Mouse (Mus musculus): ENCODE data around the gene Cbfa2t2. TPM values are rescaled to one million over a fixed set of nuclear protein-coding genes. Genes with fewer than 3 reads are reported as not detected.

The Cbfa2t2 gene
- polyA plus RNA-seq (2014; fragmentation: Nextera tagmentation; extraction: Ambion mirVana): 43.6 and 45.3 TPM in 2 replicates

DNA sequence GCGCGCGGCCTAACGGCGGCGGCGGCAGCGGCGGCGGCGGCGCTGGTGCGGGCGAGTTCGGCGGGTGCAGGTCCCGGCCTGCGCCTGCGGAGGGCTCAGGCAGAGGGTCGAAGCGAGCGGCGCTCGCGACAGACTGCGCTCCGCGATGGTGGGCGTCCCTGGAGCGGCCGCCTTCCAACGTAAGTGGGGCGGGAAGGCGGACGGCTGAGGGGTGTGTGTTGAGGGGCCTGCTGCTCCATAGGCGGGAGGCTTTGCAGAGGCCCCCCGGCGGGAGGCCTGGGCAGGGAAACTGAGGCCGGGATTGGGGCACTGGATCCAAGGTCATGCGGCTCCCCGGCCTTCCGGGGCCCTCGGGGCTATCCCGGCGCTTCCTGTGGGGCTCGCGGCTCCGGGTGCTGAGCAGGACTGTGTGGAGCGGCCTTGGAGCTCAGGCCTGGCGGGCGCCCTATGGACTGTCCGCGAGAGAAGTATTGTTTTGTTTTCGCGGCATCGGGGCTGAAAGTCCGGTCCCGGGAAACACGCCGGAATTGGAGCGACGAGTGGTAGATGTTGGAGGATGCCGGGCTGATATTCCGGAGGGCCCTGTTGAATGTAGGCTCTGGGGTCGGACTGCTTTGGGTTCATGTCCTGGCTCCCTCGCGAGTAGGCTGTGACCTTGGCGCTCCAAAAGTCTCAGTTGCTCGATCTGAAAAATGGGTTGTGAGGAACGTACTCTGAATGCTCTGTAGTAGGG lies at the start of gene Cbfa2t2:
Gene Cbfa2t2 (plus strand): TSS at position 24 of the 733 bp plus-strand sequence.
- no peaks in the 10 kb centered on the region for H3K9me3 ChIP-seq (ENCODE audit: control insufficient read depth, low read depth, low read length)
- WGBS: under 1% methylated on average over 54 of the region's 70 CpGs
- no peaks in the 10 kb centered on the region for H3K27me3 ChIP-seq (ENCODE audit: control insufficient read depth, insufficient read depth, low read length)
- peak; percentile 68 for ATAC-seq (ENCODE audit: insufficient number of reproducible peaks, insufficient read depth, low FRiP score, low read depth)
- peaks cover 16% of the 10 kb centered on the region; the same call in 1 of the 2 replicates for H3K4me1 ChIP-seq (ENCODE audit: control insufficient read depth, insufficient read depth, low read length)
- H3K9ac ChIP-seq (replicated peaks; ENCODE audit: low read depth, low read length): peak within 1 kb of the TSS; percentile 97
- H3K4me2 ChIP-seq (replicated peaks; ENCODE audit: low read depth, low read length): peak within 1 kb of the TSS; percentile 56
- H3K36me3 ChIP-seq (ENCODE audit: control insufficient read depth, insufficient read depth, low read length): no peaks in the 10 kb centered on the region
- H3K4me3 ChIP-seq (ENCODE audit: low read depth, low read length): peak within 1 kb of the TSS; percentile 91
- peak within 1 kb of the TSS; percentile 96 for H3K27ac ChIP-seq (ENCODE audit: low read length)

DNA sequence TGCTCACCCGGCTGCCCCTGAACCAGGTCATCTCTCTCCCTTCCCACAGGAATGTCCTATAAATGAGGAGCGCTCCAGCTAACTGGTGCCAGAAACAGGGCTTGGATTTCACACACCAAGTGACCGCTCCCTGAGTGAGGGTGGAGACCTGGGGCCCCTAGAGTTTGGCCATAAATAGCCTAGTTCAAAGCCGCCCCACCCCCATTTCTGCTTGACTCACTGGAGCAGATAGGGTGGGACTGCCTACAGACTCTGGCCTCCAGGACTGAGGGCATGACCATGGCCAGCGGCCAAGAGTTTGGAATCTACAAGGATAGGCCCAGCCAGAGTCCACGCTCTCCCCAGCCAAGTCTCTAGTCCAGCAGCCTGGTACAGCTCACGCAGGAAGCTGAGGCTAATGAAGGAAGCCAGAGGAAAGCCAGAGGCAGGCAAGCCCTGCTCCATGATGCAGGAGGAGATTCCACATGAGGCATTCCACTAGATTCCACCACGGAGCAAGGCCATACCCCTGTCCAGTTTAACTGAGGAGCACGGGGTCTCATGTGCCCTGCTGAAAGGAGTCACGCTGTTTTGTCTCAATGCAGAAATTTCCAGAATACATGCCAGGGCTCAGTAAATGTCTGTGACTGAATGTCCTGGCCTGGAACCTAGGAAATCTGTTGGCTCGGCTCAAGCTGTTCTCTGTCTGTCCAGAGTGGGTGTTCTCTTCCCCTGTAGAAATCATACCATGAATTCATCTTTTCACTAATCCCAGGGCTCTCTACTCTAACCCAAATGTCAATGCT lies 45.9 kb upstream of the Cbfa2t2 start:
- H3K27me3 ChIP-seq (ENCODE audit: control insufficient read depth, insufficient read depth, low read length): no peaks in the 10 kb centered on the region
- H3K4me1 ChIP-seq (ENCODE audit: control insufficient read depth, insufficient read depth, low read length): no peaks in the 10 kb centered on the region
- H3K4me3 ChIP-seq (ENCODE audit: low read depth, low read length): no peak overlapping the region
- H3K9me3 ChIP-seq (ENCODE audit: control insufficient read depth, low read depth, low read length): no peaks in the 10 kb centered on the region
- H3K27ac ChIP-seq (ENCODE audit: low read length): no peak overlapping the region
- WGBS: 73% methylated on average over 11 of the region's 11 CpGs
- ATAC-seq (ENCODE audit: insufficient number of reproducible peaks, insufficient read depth, low FRiP score, low read depth): peak; percentile 37; the same call in 1 of the 2 replicates
- H3K36me3 ChIP-seq (ENCODE audit: control insufficient read depth, insufficient read depth, low read length): no peaks in the 10 kb centered on the region
- no peak overlapping the region for H3K4me2 ChIP-seq (replicated peaks; ENCODE audit: low read depth, low read length)
- no peak overlapping the region for H3K9ac ChIP-seq (replicated peaks; ENCODE audit: low read depth, low read length)

DNA sequence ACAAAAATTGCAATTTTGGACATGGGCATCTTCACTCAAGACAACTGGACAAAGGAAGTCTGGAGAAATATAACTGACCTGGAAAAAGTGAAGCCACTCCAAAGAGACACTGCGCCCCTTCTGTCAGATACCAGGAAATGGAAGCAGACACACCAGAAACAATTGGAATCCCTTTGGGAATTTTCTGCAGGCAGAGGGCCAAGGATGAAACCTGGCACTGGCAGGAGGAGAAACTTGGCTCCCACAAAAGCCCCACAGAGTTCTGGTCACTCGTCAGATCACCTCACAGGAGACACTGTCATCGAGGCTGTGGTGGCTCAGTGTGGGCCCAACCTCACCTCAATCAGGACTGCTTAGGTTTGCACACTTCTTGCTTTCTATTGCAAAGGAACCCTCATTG lies 41.7 kb upstream of the Cbfa2t2 start:
- H3K9ac ChIP-seq (replicated peaks; ENCODE audit: low read depth, low read length): no peak overlapping the region
- no peaks in the 10 kb centered on the region for H3K27me3 ChIP-seq (ENCODE audit: control insufficient read depth, insufficient read depth, low read length)
- H3K4me3 ChIP-seq (ENCODE audit: low read depth, low read length): no peak overlapping the region
- no peaks in the 10 kb centered on the region for H3K4me1 ChIP-seq (ENCODE audit: control insufficient read depth, insufficient read depth, low read length)
- no peak overlapping the region for H3K4me2 ChIP-seq (replicated peaks; ENCODE audit: low read depth, low read length)
- no peaks in the 10 kb centered on the region for H3K36me3 ChIP-seq (ENCODE audit: control insufficient read depth, insufficient read depth, low read length)
- ATAC-seq (ENCODE audit: insufficient number of reproducible peaks, insufficient read depth, low FRiP score, low read depth): no peak
- WGBS: 88% methylated on average over 3 of the region's 3 CpGs
- no peaks in the 10 kb centered on the region for H3K9me3 ChIP-seq (ENCODE audit: control insufficient read depth, low read depth, low read length)
- H3K27ac ChIP-seq (ENCODE audit: low read length): no peak overlapping the region

DNA sequence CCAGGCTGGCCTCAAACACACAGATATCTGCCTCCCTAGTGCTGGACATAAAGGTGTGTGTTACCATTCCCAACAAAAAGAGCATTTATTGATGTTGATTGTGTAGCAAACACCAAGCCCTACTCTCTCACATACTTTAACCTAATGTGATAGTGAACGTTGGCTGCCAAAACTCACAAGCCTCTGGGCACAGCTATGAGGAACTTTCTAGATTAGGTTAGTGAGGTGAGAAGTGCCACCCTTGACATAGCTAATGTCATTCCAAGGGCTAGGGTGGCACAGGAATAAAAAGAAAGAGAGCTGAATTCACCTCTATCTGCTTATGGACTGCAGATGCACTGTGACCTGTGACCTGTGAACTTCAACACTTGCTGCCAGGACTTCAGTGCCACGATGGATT lies 39.8 kb upstream of the Cbfa2t2 start:
- no peak for ATAC-seq (ENCODE audit: insufficient number of reproducible peaks, insufficient read depth, low FRiP score, low read depth)
- H3K4me1 ChIP-seq (ENCODE audit: control insufficient read depth, insufficient read depth, low read length): no peaks in the 10 kb centered on the region
- H3K4me3 ChIP-seq (ENCODE audit: low read depth, low read length): no peak overlapping the region
- H3K36me3 ChIP-seq (ENCODE audit: control insufficient read depth, insufficient read depth, low read length): no peaks in the 10 kb centered on the region
- no peak overlapping the region for H3K9ac ChIP-seq (replicated peaks; ENCODE audit: low read depth, low read length)
- H3K9me3 ChIP-seq (ENCODE audit: control insufficient read depth, low read depth, low read length): no peaks in the 10 kb centered on the region
- H3K27ac ChIP-seq (ENCODE audit: low read length): no peak overlapping the region
- 78% methylated on average over 2 of the region's 2 CpGs for WGBS
- H3K27me3 ChIP-seq (ENCODE audit: control insufficient read depth, insufficient read depth, low read length): no peaks in the 10 kb centered on the region
- H3K4me2 ChIP-seq (replicated peaks; ENCODE audit: low read depth, low read length): no peak overlapping the region

DNA sequence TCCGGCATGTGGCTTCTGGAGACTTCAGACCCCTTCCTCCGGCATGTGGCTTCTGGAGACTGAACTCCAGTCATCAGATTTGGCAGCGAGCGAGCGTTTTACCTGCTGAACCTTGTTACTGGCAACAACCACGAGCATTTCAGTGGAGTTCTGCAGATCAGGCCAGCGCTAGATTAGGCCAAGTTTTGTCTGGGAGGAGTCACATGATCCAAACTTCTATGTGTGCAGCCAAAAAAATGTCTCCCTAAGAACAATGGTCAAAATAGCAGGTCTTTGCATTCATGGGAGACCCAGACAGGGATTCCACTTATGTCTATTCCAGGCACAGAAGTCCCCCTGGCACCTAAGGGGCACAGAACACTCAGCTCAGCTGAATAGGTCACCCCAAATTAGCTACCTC lies 38.0 kb upstream of the Cbfa2t2 start:
- ATAC-seq (ENCODE audit: insufficient number of reproducible peaks, insufficient read depth, low FRiP score, low read depth): no peak
- Histone ChIP-seq H3K27me3 (ENCODE audit: control insufficient read depth, insufficient read depth, low read length) (no peaks in the 10 kb centered on the region), H3K36me3 (ENCODE audit: control insufficient read depth, insufficient read depth, low read length) (no peaks in the 10 kb centered on the region), H3K27ac (ENCODE audit: low read length) (no peak overlapping the region), H3K9ac (replicated peaks; ENCODE audit: low read depth, low read length) (no peak overlapping the region), H3K9me3 (ENCODE audit: control insufficient read depth, low read depth, low read length) (no peaks in the 10 kb centered on the region), H3K4me1 (ENCODE audit: control insufficient read depth, insufficient read depth, low read length) (peaks cover 5% of the 10 kb centered on the region; the same call in 1 of the 2 replicates), H3K4me3 (ENCODE audit: low read depth, low read length) (no peak overlapping the region), H3K4me2 (replicated peaks; ENCODE audit: low read depth, low read length) (no peak overlapping the region)
- WGBS: 75% methylated on average over 7 of the region's 7 CpGs

DNA sequence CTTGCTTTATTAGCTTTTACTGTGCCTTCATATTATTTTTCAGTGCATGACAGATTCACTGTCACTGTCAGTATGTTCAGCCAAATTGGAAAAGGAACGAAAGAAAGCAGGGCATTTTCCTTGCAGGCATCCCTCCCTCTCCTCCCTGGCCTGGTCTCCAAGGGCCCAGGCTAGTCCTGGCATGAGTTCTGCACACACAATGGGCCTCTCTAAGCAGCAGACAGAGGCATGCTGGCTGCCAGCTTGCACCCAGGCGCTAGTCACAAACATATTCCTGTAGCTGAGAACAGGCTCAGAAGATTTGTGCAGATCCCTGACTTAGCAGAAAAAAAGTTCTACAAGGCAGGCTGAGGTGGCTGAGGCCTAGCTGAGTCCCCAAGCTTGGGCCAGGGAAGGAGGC lies 37.0 kb upstream of the Cbfa2t2 start:
- Histone ChIP-seq H3K27me3 (ENCODE audit: control insufficient read depth, insufficient read depth, low read length) (no peaks in the 10 kb centered on the region), H3K36me3 (ENCODE audit: control insufficient read depth, insufficient read depth, low read length) (no peaks in the 10 kb centered on the region), H3K27ac (ENCODE audit: low read length) (no peak overlapping the region), H3K9ac (replicated peaks; ENCODE audit: low read depth, low read length) (no peak overlapping the region), H3K9me3 (ENCODE audit: control insufficient read depth, low read depth, low read length) (no peaks in the 10 kb centered on the region), H3K4me2 (replicated peaks; ENCODE audit: low read depth, low read length) (no peak overlapping the region), H3K4me1 (ENCODE audit: control insufficient read depth, insufficient read depth, low read length) (peaks cover 5% of the 10 kb centered on the region; the same call in 1 of the 2 replicates), H3K4me3 (ENCODE audit: low read depth, low read length) (no peak overlapping the region)
- no peak for ATAC-seq (ENCODE audit: insufficient number of reproducible peaks, insufficient read depth, low FRiP score, low read depth)
- WGBS: 85% methylated on average over 2 of the region's 2 CpGs

DNA sequence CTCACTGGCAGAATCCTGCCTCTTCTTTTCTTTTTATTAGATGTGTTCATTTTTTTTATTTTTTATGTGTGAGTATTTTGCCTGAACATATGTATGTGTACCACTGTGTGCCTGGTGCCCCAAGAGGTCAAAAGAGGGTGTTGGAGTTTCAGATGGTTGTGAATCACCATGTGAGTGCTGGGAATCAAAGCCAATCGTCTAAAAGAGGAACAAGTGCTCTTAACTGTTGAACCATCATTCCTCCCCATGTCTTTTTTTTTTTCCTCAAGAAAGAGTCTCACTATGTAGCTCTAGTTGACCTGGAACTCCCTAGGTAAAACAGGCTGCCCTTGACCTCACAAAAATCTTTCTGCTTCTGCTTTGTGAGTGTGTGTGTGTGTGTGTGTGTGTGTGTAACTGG lies 34.3 kb upstream of the Cbfa2t2 start:
- Histone ChIP-seq H3K4me1 (ENCODE audit: control insufficient read depth, insufficient read depth, low read length) (peaks cover 5% of the 10 kb centered on the region; the same call in 1 of the 2 replicates), H3K9ac (replicated peaks; ENCODE audit: low read depth, low read length) (no peak overlapping the region), H3K4me3 (ENCODE audit: low read depth, low read length) (no peak overlapping the region), H3K27me3 (ENCODE audit: control insufficient read depth, insufficient read depth, low read length) (no peaks in the 10 kb centered on the region), H3K27ac (ENCODE audit: low read length) (no peak overlapping the region), H3K9me3 (ENCODE audit: control insufficient read depth, low read depth, low read length) (no peaks in the 10 kb centered on the region), H3K4me2 (replicated peaks; ENCODE audit: low read depth, low read length) (no peak overlapping the region), H3K36me3 (ENCODE audit: control insufficient read depth, insufficient read depth, low read length) (no peaks in the 10 kb centered on the region)
- 56% methylated on average over 1 of the region's 1 CpGs for WGBS
- no peak for ATAC-seq (ENCODE audit: insufficient number of reproducible peaks, insufficient read depth, low FRiP score, low read depth)

DNA sequence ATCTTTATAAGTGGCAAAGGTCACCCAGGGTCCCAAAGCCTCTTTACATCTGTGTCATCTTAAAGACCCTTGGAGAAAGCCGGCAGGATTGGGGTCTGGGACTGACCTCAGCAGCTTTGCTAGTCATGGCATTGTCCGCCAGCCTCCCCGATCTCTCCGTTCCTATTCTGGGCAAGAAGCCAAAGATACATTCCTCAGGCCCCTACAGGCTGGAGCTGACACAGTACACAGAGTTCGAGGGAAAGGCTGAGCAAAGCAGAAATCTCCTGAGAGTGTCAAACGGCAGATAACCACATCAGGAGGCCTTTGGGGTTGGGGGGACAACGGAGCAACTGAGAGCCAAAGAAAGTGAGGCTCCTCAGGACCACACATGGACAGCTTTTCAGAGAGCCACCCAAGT lies 33.5 kb upstream of the Cbfa2t2 start:
- Histone ChIP-seq H3K9ac (replicated peaks; ENCODE audit: low read depth, low read length) (no peak overlapping the region), H3K4me2 (replicated peaks; ENCODE audit: low read depth, low read length) (no peak overlapping the region), H3K36me3 (ENCODE audit: control insufficient read depth, insufficient read depth, low read length) (no peaks in the 10 kb centered on the region), H3K9me3 (ENCODE audit: control insufficient read depth, low read depth, low read length) (no peaks in the 10 kb centered on the region), H3K27me3 (ENCODE audit: control insufficient read depth, insufficient read depth, low read length) (no peaks in the 10 kb centered on the region), H3K4me3 (ENCODE audit: low read depth, low read length) (no peak overlapping the region), H3K4me1 (ENCODE audit: control insufficient read depth, insufficient read depth, low read length) (peaks cover 5% of the 10 kb centered on the region; the same call in 1 of the 2 replicates), H3K27ac (ENCODE audit: low read length) (peak overlapping the region; percentile 0; the same call in 1 of the 2 replicates)
- WGBS: 8% methylated on average over 7 of the region's 7 CpGs
- peak; percentile 80 for ATAC-seq (ENCODE audit: insufficient number of reproducible peaks, insufficient read depth, low FRiP score, low read depth)
